Mouse (Mus musculus) brain, adult 2 months (tissue): ENCODE data around the gene Phlpp1.
"Not testable (repeated sequence)": the region's sequence is repeated elsewhere in the genome, so short reads cannot be mapped to it uniquely, and the experiment has no call there.

Experiments used
- DNase-seq: peaks from one replicate; pipeline ENCODE4 v3.0.0; 2011; ENCODE audit warnings: low read depth, low spot score

Gene Phlpp1

DNA sequence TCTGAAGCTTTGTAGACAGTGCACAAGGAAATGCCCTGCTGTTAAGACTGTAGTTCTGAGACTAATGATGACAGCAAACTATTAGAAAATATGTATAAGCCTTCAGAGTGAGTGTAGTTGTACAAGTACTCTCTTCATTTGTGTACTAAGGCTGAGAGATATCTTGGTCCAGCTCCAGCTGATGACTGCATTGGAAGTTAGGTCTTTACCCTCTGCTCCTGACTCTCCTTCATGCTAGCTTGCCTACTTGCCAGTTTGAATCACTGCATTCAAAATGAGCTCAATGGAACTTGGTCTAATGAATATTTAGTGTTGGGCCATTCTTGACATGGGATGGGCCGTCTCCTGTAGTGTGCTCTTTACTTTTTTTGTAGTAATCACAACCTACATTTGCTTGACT, 71.8 kb downstream of the Phlpp1 start:
- DNase-seq = peak; percentile 40

DNA sequence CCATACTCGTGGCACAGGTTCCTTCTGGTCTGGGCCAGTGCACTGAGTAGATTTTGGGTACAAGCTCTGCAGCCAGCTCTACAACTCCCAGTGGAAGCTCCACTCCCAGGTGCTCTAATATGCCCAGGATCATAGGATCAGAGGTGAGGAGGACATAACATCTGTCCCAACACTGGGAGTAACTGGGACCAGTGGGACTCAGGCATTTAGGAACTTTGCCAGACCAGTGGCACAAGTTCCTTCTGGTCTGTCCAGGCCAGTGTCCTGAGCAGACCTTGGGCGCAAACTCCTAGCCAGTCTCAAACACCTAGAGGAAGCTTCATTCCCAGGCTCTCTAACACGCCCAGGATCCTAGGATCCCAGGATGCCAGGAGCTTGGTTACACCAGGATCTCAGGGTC, 72.7 kb downstream of the Phlpp1 start:
- DNase-seq = no peak

DNA sequence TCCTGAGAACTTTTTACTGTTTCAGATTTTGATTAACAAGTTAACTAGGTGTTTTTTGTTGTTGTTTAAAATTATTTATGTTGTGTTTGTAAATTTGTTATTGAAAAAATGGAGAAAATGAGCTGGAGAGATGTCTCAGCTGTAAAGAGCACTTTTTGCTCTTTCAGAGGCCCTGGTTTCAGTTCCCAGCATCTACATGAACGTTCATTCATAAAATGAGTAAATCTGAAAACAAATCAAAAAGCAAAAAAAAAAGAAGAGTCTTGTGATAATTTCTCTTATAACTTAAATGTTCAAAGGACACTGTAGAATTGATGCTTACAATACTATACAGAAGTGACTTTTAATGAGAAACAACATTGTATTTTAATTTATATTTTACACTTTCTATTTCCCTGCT, 82.5 kb downstream of the Phlpp1 start:
- no peak for DNase-seq

DNA sequence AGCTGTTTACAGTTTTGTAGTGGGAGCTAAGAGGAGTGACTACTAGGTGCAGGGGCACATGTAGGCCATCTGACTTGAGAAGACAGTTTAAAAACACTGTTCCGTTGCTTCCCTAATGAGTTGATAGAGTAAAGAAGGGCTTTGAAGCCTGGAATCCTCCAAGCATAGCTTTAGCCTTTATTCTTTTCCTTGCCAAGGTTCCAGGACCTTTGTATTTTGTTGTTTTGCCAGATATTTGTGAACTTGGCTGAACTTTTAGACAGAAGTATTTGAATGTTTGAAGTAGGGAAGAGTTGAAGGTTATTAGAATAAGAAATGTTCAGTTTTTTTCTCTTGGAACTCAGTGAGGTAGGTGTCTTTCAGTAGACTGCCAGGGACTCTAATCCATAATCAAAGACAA, 85.6 kb downstream of the Phlpp1 start:
- DNase-seq = no peak

DNA sequence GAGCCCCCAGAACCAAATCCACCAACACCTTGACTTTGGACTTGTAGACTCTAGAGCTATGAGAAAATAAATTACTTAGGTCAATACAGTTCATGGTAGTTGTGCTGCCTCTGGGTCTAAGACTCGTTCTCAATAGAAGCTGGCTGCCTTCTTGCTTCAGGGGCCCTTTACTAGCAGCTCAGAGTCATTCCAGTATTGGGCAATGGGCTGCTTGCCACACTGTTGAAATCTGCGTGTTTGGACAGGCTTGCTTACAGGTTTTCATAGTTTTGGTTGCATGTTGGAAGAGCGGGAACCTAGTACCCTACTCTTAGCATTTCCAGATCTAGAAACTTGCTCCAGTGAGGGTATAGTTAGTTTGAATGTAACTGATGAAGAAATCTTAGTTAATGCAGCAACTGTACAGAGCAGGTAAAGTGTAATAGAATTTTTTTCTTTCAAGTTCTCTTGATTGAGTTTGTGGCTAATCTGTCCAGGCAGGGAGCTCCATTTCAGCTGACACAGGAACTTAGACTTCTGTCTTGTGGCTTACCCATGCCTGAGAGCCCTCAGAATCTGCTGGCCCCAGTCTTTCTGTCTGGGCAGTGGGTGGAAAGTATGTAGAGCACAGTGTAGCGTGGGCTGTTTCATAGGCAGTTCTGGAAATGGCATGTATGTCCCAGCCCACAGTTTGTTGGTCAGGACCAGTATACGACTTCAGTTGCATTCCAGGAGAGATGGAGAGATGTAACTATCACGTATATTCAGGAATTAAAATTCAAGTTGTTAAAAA, 96.7 kb downstream of the Phlpp1 start:
- DNase-seq = no peak

DNA sequence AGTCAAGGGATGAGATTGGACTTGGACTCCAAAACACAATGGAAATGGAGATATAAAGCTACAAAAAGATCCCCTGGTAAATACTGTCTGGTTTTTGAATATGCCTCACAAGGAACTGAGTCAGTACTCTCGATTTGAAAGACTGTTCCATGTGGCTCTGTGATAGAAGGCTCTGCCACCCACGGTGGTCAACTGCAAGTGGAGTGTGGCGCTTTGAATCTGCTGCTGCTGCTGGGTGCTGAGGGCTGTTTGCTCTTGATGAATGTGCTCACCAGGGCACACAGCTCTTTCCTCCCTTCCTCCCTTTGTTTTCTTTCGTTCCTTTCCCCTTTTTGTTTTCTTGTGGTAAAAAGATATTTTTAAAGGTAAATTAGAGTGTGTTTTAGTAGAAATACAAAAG, 97.8 kb downstream of the Phlpp1 start:
- no peak for DNase-seq

DNA sequence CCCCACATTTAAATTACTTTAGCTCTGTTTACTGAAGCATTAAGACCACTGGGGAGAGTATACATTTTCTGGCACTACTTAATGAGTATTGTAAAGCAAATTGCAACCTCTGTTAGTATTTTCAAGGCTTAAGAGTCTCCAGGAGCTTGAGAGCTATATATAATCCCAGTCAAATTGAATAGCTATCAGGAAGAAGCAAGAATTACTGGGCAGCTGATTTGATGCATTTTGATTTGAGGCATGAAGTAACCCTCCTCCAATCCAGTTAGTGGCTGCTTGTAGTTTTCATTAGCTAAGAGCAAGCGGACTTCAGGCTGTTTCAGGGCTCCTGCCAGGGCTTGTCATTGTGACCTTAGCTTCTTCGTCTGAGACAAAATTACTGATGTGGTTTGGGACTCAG, 101.4 kb downstream of the Phlpp1 start:
- DNase-seq = no peak

DNA sequence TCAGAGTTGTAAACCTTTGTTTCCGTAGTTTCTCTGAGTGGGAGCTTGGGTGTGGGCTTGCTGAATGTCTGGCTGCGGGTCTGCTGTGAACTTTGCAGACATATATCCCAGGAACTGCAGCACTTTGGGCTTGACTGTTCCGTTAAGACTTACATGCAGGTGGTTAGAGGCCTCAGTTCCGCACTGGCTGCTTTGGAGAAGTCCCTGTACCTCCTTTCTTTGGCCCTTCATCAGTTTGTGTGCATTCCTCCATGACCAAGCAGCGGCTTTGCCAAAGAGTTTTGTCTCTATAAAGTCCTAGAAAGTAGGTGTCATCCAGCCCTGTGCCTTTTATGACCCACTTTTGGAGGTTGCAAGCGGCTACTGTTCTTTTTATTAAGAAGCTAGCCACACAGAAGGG, 102.2 kb downstream of the Phlpp1 start:
- DNase-seq = no peak

DNA sequence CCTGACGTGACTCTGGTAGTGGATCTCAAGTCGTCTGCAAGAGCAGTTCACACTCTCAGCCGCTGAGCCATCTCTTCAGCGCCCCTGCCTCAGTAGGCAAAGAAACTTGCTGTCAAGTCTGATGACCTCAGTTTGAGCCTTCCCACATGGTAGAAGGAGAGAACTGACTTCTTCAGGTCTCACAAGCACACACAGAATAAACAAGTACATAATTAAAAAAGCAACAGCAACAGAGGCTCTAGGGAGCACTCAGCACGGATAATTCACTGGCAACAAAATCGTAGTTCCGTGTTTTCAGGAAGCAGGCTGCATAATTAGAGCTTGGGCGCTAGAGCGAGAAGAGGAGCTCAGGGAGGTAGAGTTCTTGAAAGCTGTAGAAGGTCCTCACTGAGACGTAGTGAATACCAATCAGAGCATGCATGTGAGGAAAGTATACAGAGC, 103.0 kb downstream of the Phlpp1 start:
- DNase-seq = peak; percentile 32

DNA sequence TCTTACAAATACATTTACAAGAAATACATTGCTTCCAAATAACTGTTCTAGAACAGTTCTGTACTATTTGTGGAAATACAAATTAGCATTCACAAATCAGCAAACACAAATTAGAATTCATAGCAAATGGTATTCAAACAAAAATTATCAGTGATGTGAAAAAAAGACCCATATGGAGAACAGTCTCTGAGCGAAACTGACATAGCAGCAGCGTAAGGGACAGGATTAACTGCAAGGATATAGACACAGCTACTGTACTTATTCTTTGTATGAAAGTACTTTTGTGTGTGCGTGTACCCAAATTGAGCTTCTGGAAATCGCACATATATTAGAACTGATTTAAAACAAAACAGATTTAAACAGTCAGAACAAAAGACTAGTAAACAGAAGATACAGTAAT, 103.6 kb downstream of the Phlpp1 start:
- no peak for DNase-seq

DNA sequence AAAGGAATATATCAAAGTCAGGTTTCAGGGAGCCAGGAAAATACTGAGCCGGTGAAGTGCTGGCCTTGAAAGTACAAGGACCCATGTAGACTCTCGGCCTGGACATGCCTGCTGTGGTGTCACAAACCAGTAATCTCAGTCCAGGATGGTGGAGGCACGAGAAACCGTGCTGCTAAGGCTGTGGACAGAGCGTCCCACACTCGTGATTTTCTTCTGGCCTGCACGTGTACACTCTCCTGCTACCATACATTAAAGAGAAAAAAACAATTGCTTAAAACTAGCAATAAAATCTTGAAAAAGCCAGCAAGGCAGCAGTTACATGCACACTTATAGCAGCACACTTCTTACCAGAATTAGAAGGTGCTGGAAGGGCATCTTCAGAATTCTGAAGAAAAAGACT, 104.2 kb downstream of the Phlpp1 start:
- no peak for DNase-seq

DNA sequence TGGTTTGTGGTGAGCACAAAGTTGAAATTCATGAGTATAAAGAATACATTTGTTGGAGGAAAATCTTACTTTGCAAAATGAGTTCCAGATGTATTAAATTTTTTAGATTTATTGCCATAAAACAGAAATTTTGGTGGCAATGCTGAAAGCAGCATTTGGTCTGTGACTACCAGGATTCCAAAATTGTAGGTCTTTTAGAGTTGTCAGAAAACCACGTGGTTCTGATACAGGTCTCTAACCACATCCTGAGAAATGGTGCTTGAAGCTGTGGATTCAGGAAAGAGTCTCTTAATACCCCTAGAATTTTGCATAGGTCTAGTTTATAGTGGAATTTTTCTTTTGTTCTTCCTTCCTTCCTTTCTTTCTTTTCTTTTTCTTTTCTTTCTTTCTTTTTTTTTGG, 105.3 kb downstream of the Phlpp1 start:
- DNase-seq = no peak

DNA sequence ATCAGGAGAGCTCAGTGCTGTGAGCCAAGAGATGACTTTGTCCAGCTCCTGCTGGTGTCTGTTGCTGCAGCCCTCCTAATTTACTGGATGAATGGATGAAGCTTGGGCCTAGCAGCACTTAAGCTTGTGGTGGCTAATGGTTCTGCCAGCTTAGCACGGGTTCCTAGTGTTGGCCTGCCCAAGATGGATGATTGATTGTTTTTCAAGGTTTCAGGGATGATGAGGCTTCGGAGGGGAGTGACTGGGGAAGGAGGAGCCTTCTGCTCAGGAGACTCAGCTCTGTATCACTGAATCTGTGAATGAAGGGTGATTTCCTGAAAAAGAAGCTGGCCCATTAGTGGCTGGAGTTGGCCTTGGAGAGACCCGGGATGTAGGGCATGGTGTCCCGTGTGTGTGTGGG, 105.7 kb downstream of the Phlpp1 start:
- peak; percentile 33 for DNase-seq

DNA sequence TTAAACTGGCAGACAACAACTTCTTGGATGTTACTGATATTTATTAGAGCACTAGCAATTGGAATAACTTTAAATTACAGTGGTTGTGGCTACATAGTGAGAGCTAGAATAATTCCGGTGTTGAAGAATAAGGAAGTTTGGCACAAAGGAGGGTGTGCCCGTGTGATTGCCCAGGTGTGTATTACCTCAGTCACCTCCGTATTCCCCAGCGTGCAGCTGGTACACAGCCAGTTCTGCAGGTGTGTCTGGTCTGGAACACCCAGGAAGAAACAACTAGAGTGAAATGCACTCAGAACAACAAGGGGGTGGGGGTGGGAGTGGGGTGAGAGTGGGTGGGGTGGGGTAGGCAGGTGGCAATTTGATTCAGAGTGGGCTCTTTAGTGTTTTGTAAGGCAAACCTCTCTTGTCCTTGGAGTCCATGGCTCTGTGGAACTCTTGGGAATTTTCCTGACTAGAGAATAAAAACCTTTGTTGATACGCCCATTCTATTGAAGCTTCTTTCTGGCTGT, 107.1 kb downstream of the Phlpp1 start:
- no peak for DNase-seq

DNA sequence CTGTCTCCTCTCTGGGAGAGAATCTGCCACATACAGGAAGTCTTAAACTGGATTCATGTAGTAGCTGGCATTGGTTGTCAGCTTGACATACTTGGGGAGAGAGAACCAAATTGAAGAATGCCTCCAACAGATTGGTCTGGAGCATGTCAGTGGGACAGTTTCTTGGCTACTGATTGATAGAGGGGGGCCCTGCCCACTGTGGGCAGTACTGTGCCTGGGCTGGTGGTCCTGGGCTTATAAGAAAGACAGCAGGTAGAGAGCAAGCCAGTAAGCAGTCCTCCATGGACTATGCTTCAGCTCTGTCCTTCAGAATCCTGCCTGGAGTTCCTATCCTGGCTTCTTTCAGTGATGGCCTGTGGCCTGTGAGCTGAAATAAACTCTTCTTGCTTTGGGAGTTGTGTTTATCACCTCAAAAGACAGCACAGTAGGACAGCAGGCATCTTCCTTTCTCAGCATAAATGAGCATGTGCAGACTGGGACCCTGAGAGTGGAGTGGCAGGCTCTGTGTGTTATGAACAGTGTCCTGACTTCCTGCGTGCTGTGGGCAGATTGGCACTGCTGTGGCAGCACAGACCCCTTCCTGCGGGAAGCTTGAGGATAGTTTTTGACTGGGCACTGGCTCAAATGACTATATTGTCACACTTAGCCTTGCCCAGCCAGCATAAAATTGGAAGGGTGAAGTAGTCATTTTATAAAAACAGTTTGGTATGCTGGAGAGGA, 108.0 kb downstream of the Phlpp1 start:
- peak; percentile 25 for DNase-seq

DNA sequence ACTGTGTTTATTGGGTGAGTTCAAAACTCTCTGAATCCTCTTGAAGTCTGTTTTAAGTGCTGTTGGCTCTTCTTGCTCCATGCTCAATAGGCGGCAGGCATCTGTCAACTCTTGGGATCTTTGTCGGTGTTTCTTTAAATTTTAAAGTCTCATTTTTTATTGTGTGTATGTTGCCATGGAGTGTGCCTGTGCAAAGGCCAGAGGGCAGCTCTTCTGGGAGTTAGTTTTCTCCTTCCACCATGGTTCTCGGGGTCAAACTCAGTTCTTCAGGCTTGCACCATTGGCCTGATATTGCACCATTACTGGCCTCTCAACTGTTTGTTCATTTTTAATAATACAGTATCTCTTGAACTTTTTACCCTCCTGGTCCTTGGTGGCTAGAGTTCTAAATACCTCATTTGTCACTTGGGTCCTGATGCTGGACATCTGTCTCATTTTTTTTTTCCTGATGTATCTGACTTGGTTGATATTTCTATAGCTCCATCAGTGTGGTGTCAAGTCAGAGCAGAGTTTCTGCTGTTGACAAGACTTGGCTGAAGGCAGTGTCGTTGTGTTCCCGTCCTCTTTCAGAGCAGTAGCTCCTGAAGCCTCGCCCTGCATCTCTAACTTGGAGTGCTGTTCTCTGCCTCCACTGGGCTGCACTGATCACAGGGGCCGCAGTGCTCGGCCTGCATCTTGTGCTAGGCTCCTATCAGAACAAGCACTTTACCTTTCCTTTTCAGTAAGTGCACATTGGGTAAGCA, 108.8 kb downstream of the Phlpp1 start:
- DNase-seq = no peak

DNA sequence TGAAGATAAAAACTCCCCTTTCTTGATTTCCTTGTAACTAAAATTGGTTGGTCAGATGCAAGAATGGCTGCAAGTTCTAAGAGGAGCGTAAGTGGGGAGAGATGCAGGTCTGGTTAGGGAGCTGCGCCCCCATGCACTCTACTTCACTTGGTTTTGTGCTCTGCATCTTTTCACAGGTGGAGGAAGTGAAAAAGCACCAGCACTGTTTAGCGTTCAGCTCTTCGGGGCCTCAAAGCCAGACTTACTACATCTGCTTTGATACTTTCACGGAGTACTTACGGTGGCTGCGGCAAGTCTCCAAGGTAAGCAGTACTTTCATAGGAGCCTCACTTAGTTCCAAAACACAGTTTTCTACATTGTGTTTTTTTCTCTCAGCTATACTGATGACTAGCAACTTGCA, 115.3 kb downstream of the Phlpp1 start:
- DNase-seq = no peak

DNA sequence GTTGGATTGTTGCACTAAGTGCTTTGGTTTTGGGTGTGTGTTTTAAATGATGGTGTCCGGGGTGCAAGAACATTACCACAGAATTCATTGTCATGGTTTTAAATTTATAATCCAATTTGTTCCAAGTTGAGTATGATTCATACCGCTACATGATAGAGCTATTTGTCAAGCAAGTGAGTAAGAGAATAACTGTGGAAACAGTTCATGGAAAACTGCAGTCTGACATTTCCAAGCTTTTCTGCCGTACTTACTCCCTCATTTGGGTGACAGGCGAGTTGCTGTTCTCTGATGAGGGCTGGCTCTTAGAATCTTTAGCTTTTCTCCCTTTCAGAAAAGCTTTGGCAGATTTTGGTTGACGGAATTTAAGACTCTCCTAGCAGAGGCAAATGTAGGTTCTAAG, 117.5 kb downstream of the Phlpp1 start:
- DNase-seq = peak; percentile 71

DNA sequence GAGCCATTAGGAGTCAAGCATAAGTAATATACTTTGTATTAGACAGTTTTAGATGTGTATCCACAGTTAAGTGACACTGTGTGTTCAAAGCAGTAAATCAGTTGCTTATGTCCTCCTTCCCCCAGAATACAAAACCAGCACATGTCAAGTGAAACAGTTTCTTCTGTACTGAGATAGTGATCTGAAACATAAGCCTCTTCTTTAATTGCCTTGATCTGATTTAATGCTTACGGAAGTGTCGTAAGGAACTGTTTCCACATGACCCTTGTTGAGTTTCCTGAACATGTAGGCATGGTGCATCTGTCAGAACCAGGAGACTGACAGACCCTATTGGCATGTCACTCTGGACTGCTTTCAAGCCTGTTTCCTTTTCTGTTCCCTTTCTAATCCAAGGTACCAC, 118.0 kb downstream of the Phlpp1 start:
- no peak for DNase-seq

DNA sequence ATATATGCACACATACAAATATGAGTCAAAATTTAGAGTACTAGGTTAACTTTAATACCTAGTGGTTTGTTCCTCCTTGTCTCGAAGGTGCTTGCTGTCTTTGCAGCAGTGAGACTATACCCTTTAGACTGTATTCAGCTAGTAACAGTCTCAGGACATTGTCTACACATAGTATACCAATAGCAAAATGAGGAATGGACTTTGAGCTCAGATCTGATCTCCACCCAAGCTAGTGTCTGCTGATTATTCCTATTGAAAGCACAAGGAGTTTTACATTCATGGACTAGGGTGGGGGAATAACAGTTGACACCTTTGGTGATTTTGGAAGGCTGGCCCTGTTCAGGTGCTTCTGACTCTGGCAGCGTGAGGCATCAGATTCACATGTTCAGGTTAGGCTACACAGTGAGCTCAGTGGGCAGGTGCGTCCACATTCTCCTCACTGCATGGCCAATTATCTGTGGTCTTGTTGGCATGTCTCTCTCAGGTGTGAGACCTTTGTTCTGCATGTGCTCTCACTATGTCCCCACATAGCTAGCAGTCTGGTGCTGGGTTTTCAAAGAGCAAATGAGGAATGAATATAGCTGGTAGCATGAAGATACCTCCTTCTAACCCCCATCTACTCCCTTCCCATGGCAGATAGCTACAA, 138.0 kb downstream of the Phlpp1 start:
- no peak for DNase-seq

DNA sequence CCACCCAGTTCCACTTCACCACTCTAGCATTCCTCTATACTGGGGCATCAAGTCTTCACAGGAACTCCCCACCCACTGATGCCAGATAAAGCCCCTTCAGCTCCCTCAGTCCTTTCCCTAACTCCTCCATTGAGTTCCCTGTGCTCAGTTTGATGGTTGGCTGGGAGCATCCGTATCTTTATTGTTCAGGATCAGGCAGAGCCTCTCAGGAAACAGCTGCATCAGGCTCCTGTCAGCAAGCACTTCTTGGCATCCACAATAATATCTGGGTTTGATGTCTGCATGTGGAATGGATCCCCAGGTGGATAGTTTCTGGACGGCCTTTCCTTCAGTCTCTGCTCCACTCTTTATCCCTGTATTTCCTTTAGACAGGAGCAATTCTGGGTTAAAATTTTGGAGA, 138.7 kb downstream of the Phlpp1 start:
- DNase-seq = no peak

DNA sequence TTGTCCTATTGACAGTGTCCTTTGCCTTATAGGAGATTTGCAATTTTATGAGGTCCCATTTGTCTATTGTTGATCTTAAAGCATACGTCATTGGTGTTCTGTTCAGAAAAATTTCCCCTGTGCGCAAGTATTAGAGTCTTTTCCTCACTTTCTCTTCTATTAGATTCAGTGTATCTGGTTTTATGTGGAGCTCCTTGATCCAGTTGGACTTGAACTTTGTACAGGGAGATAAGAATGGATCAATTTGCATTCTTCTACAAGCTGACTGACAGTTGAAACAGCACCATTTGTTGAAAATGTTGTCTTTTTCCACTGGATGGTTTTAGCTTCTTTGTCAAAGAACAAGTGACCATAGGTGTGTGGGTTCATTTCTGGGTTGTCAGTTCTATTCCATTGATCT, 140.3 kb downstream of the Phlpp1 start:
- not testable (repeated sequence) for DNase-seq
